Mouse (Mus musculus) G1E (cell line): ENCODE results near the gene Nudt7.

Source experiments
- CTCF ChIP-seq: IDR thresholded peaks from 2 replicates; pipeline ENCODE4 v1.5.1; 2012; ENCODE audit warnings: low read depth, low read length, inconsistent platforms, mixed read lengths
- GATA1 ChIP-seq: IDR thresholded peaks from 2 replicates; pipeline ENCODE4 v1.6.1; 2012; ENCODE audit warnings: borderline replicate concordance, low read length, inconsistent platforms, mixed read lengths
- GATA2 ChIP-seq: IDR thresholded peaks from 2 replicates; pipeline ENCODE4 v1.6.1; 2012; ENCODE audit warnings: low read depth, low read length, inconsistent platforms, borderline replicate concordance
- POLR2AphosphoS5 ChIP-seq: IDR thresholded peaks from 2 replicates; pipeline ENCODE4 v1.6.1; 2012; ENCODE audit warnings: low read depth, low read length, inconsistent platforms; ENCODE audit not compliant: insufficient replicate concordance

DNA sequence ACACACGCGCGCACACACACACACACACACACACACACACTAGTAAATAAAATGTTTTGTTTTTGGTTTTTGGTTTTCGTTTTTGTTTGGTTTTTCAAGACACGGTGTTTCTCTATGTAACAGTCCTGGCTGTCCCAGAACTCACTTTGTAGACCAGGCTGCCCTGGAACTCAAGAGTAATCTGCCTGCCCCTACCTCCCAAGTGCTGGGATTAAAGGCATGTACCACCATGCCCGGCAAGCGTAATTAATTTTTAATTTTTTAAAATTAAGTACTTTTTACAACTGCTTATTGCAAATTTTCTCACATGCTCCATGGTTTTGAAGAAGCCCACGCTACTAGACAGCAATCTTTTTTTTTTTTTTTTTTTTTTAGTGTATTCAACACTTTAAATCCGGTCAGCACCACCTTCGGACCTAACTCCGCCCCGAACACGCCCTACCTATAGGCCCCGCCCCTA lies 277 bp upstream of the Nudt7 start:
- TF ChIP-seq CTCF, result no peak
- TF ChIP-seq GATA1, result no peak
- TF ChIP-seq POLR2AphosphoS5, result no peak
- no peak for TF ChIP-seq GATA2
